Mouse (Mus musculus) CH12.LX (cell line): Measurements from ENCODE around the gene Gm20388.

Experiments
- CTCF ChIP-seq, 2 experiments: IDR thresholded peaks in 1 of 2; conservative IDR thresholded peaks in 1 of 2; 2 replicates each; pipeline ENCODE4 v1.5.1; 2011 to 2012; ENCODE audit warnings: low read depth in 2 of 2, low read length in 2 of 2, improper control_type of control experiment in 1 of 2, inconsistent platforms in 1 of 2, mild to moderate bottlenecking in 1 of 2, moderate library complexity in 1 of 2
- ETS1 ChIP-seq: conservative IDR thresholded peaks from 2 replicates; pipeline ENCODE4 v1.6.1; 2012; ENCODE audit warnings: low read depth, mild to moderate bottlenecking, inconsistent platforms, low read length, improper control_type of control experiment, moderate library complexity
- MEF2A ChIP-seq: IDR thresholded peaks from 2 replicates; pipeline ENCODE4 v1.6.1; 2014; ENCODE audit warnings: low read depth, mild to moderate bottlenecking, inconsistent platforms, low read length, improper control_type of control experiment, borderline replicate concordance
- POLR2A ChIP-seq: IDR thresholded peaks from 2 replicates; pipeline ENCODE4 v1.6.1; 2011; ENCODE audit warnings: low read depth, mild to moderate bottlenecking, improper control_type of control experiment, low read length
- RAD21 ChIP-seq: IDR thresholded peaks from 2 replicates; pipeline ENCODE4 v1.6.1; 2011; ENCODE audit warnings: low read depth, mild to moderate bottlenecking, low read length, improper control_type of control experiment, moderate library complexity
- TCF12 ChIP-seq: IDR thresholded peaks from 2 replicates; pipeline ENCODE4 v1.6.1; 2014; ENCODE audit warnings: low read depth, mild to moderate bottlenecking, inconsistent platforms, low read length, improper control_type of control experiment
- ZKSCAN1 ChIP-seq: IDR thresholded peaks from 2 replicates; pipeline ENCODE4 v1.6.1; 2012; ENCODE audit warnings: low read depth, inconsistent platforms, low read length, improper control_type of control experiment, borderline replicate concordance

- TF ChIP-seq TCF12 (no peak), POLR2A (no peak), ZKSCAN1 (no peak), ETS1 (no peak), CTCF (conservative IDR thresholded peaks at IDR 0.05 in 1 of 2, IDR thresholded peaks at IDR 0.05 in 1 of 2; ENCODE audit: low read depth in 2 of 2, low read length in 2 of 2) (no peak), RAD21 (no peak), MEF2A (no peak)
Observed at GRCm38 (mm10) chr8:119946326-119946865, 35.8 kb downstream of the Gm20388 start.
